Mouse (Mus musculus): Measurements from ENCODE around the gene Rbm24.
A peak's percentile ranks its signal among the peaks of the same experiment; 100 is the strongest.

The Rbm24 gene

GRCm38 (mm10) chr13:46418141-46418601 lies at the start of gene Rbm24:
Gene Rbm24 (plus strand): TSS chr13:46418434.
- peak; percentile 16 for DNase-seq (ENCODE audit: low spot score)

GRCm38 (mm10) chr13:46372884-46373283 lies 45.4 kb upstream of the Rbm24 start:
- DNase-seq (ENCODE audit: low spot score): no peak

GRCm38 (mm10) chr13:46375371-46375770 lies 42.9 kb upstream of the Rbm24 start:
- DNase-seq (ENCODE audit: low spot score): no peak

GRCm38 (mm10) chr13:46387396-46387795 lies 30.8 kb upstream of the Rbm24 start:
- no peak for DNase-seq (ENCODE audit: low spot score)

- DNase-seq (ENCODE audit: low spot score): no peak
Measured at GRCm38 (mm10) chr13:46391654-46392053, 26.6 kb upstream of the Rbm24 start.

GRCm38 (mm10) chr13:46392893-46393292 lies 25.3 kb upstream of the Rbm24 start:
- no peak for DNase-seq (ENCODE audit: low spot score)

- no peak for DNase-seq (ENCODE audit: low spot score)
Measured at GRCm38 (mm10) chr13:46393936-46394335, 24.3 kb upstream of the Rbm24 start.

- DNase-seq (ENCODE audit: low spot score): no peak
Measured at GRCm38 (mm10) chr13:46397235-46397634, 21.0 kb upstream of the Rbm24 start.

- no peak for DNase-seq (ENCODE audit: low spot score)
Measured at GRCm38 (mm10) chr13:46407151-46407550, 11.1 kb upstream of the Rbm24 start.

GRCm38 (mm10) chr13:46412247-46412646 lies 6.0 kb upstream of the Rbm24 start:
- no peak for DNase-seq (ENCODE audit: low spot score)

- DNase-seq (ENCODE audit: low spot score): no peak
Measured at GRCm38 (mm10) chr13:46413588-46413987, 4.6 kb upstream of the Rbm24 start.

GRCm38 (mm10) chr13:46414050-46414449 lies 4.2 kb upstream of the Rbm24 start:
- DNase-seq (ENCODE audit: low spot score): no peak

- DNase-seq (ENCODE audit: low spot score): no peak
Measured at GRCm38 (mm10) chr13:46416021-46416420, 2.2 kb upstream of the Rbm24 start.

GRCm38 (mm10) chr13:46417594-46417993 lies 640 bp upstream of the Rbm24 start:
- no peak for DNase-seq (ENCODE audit: low spot score)

- peak; percentile 19 for DNase-seq (ENCODE audit: low spot score)
Measured at GRCm38 (mm10) chr13:46418731-46419545, 704 bp downstream of the Rbm24 start.

- DNase-seq (ENCODE audit: low spot score): no peak
Measured at GRCm38 (mm10) chr13:46419648-46420047, 1.4 kb downstream of the Rbm24 start.

GRCm38 (mm10) chr13:46420095-46420494 lies 1.9 kb downstream of the Rbm24 start:
- DNase-seq (ENCODE audit: low spot score): no peak

GRCm38 (mm10) chr13:46423805-46424204 lies 5.6 kb downstream of the Rbm24 start:
- DNase-seq (ENCODE audit: low spot score): no peak

GRCm38 (mm10) chr13:46424376-46424775 lies 6.1 kb downstream of the Rbm24 start:
- no peak for DNase-seq (ENCODE audit: low spot score)

GRCm38 (mm10) chr13:46426651-46427269 lies 8.5 kb downstream of the Rbm24 start:
- DNase-seq (ENCODE audit: low spot score): no peak

- DNase-seq (ENCODE audit: low spot score): no peak
Measured at GRCm38 (mm10) chr13:46428964-46429363, 10.7 kb downstream of the Rbm24 start.

- no peak for DNase-seq (ENCODE audit: low spot score)
Measured at GRCm38 (mm10) chr13:46429866-46430265, 11.6 kb downstream of the Rbm24 start.

- no peak for DNase-seq (ENCODE audit: low spot score)
Measured at GRCm38 (mm10) chr13:46433880-46434560, 15.8 kb downstream of the Rbm24 start.

Measured in T-cell, adult 2 months (primary cell).